Mouse (Mus musculus) ES-E14 (cell line): Measurements from ENCODE around the gene Olfr155. TPM values are rescaled to one million over a fixed set of nuclear protein-coding genes. Genes with fewer than 3 reads are reported as not detected.

Experiments used
- DNase-seq: peaks from one replicate; pipeline ENCODE4 v3.0.0-alpha.2; 2013; ENCODE audit warnings: low read depth, low spot score
- H3K27ac ChIP-seq: 2 replicates; pipeline ENCODE4 v1.5.1; 2012; ENCODE audit warnings: low read depth, mild to moderate bottlenecking, low read length, moderate library complexity, mixed read lengths; ENCODE audit not compliant: poor library complexity, insufficient read depth, severe bottlenecking
- H3K36me3 ChIP-seq: 2 replicates; pipeline ENCODE4 v1.6.1; 2012; ENCODE audit warnings: mild to moderate bottlenecking, low read length, moderate library complexity, mixed read lengths; ENCODE audit not compliant: control insufficient read depth, poor library complexity, insufficient read depth, severe bottlenecking
- H3K4me1 ChIP-seq, 2 experiments: fragments of 150-350 bp in 1 of 2; sonication (generic) in 1 of 2; 2 replicates each; pipeline ENCODE4 v1.6.1; 2012; ENCODE audit warnings: low read length in 2 of 2, mild to moderate bottlenecking in 1 of 2, mixed read lengths in 1 of 2; ENCODE audit not compliant: control insufficient read depth in 2 of 2, insufficient read depth in 2 of 2, poor library complexity in 1 of 2
- H3K4me3 ChIP-seq, 2 experiments: fragments of 150-350 bp in 1 of 2; sonication (generic) in 1 of 2; 2 replicates each; pipeline ENCODE4 v1.5.1; 2012; ENCODE audit warnings: low read length in 2 of 2, low read depth in 1 of 2, mild to moderate bottlenecking in 1 of 2, mixed read lengths in 1 of 2; ENCODE audit not compliant: insufficient read depth in 1 of 2, poor library complexity in 1 of 2, severe bottlenecking in 1 of 2
- H3K9ac ChIP-seq: 2 replicates; pipeline ENCODE4 v1.6.1; 2012; ENCODE audit warnings: low read depth, mild to moderate bottlenecking, low read length, mixed read lengths; ENCODE audit not compliant: poor library complexity, insufficient read depth, severe bottlenecking
- H3K9me3 ChIP-seq: fragments of 150-350 bp; sonication (generic); 2 replicates; pipeline ENCODE4 v1.6.1; 2012; ENCODE audit warnings: low read depth, mild to moderate bottlenecking, low read length; ENCODE audit not compliant: control insufficient read depth, insufficient read depth
- CHD2 ChIP-seq: IDR thresholded peaks from 2 replicates; pipeline ENCODE4 v1.6.1; 2014; ENCODE audit warnings: mild to moderate bottlenecking, low read depth, low read length, inconsistent platforms
- HCFC1 ChIP-seq: IDR thresholded peaks from 2 replicates; pipeline ENCODE4 v1.6.1; 2012; ENCODE audit warnings: low read length, inconsistent platforms, borderline replicate concordance; ENCODE audit not compliant: insufficient read depth
- MAFK ChIP-seq: IDR thresholded peaks from 2 replicates; pipeline ENCODE4 v1.6.1; 2014; ENCODE audit warnings: mild to moderate bottlenecking, low read depth, low read length, inconsistent platforms; ENCODE audit not compliant: insufficient read depth
- ZC3H11A ChIP-seq: IDR thresholded peaks from 2 replicates; pipeline ENCODE4 v1.6.1; 2012; ENCODE audit warnings: low read depth, mild to moderate bottlenecking, inconsistent platforms, low read length, borderline replicate concordance
- ZNF384 ChIP-seq: IDR thresholded peaks from 2 replicates; pipeline ENCODE4 v1.6.1; 2012; ENCODE audit warnings: low read depth, low read length, inconsistent platforms
- in situ Hi-C, 2 experiments: fragments of 600-800 bp; cut with MboI; formaldehyde crosslinking; loops; one replicate each; pipeline ENCODE4 v1.15.1; 2025; ENCODE audit warnings: low sequenced_read_pairs in 2 of 2, inconsistent platforms in 1 of 2; ENCODE audit not compliant: unreplicated experiment in 2 of 2
- total RNA-seq: library from RNA; depleted of rRNA; stranded (reverse); fragments of 300-350 nt; gene quantifications from 2 replicates; pipeline ENCODE4 v1.2.3, GENCODE M21; 2012

Gene Olfr155
- total RNA-seq, 1 experiment, result not detected

GRCm38 (mm10) chr4:43859886-43860285 is 8.5 kb downstream of the Olfr155 start:
- no peak for TF ChIP-seq ZNF384
- no peak for TF ChIP-seq HCFC1
- TF ChIP-seq ZC3H11A, result no peak
- no peak for TF ChIP-seq CHD2
- no peak for TF ChIP-seq MAFK

DNA sequence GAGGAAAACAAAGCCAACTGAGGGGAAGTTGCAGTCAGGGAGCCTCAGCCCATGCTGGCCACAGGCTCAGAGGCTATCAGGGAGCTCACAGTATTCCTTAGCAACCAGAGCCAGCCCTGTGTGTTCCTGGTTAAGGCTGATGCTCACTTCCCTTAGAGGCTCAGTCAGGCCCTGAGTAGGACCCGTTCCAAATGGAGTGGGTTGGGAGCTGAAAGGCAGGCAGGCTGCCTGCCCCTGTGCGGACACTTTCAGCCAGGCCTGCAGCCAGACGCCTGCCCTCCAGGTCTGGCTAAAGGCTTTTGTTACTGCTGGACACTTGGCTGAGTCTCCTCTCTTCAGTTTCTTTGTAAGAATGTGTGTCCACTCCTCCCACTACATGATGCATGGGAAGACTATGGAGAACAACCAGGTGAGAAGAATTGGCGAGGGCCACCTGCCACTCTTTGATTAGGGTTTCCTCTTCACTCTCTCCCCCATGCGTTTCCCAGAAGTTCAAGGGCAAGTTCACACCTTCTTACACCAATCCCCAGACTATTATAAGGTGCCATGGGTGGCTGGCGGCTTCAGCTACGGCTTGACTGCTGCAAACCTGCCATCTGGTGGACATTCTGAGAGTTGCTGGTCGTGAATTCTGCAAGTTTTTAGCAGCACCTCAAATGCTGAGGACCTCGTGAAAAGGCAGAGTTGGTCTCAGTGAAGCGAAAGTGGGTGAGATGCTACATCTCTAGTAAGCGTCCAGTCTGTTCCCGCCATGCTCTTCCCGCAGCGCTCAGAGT is 9.6 kb downstream of the Olfr155 start:
- TF ChIP-seq ZC3H11A, result peak; percentile 83
- no peak for TF ChIP-seq ZNF384
- DNase-seq, result peak; percentile 74
- Histone ChIP-seq H3K4me1 (no peaks in the 10 kb centered on the region), H3K9ac (no peak overlapping the region), H3K36me3 (no peaks in the 10 kb centered on the region), H3K27ac (no peak overlapping the region), H3K4me3 (no peak overlapping the region), H3K9me3 (no peaks in the 10 kb centered on the region)
- in situ Hi-C loops, result loop anchor here (25.0 kb wide), 1 partner anchor 124 kb away; the partner anchor contains the start of genes Hrct1 (in 2 of the 2) and Spaar (in 2 of the 2)

More at GRCm38 (mm10) chr4:43859886-43860285, 8.5 kb downstream of the Olfr155 start:
- no peak for DNase-seq
- Histone ChIP-seq H3K36me3 (no peaks in the 10 kb centered on the region), H3K4me1 (no peaks in the 10 kb centered on the region), H3K27ac (no peak overlapping the region), H3K9me3 (no peaks in the 10 kb centered on the region), H3K9ac (no peak overlapping the region), H3K4me3 (no peak overlapping the region)
- in situ Hi-C loops, result loop anchor here (25.0 kb wide), 1 partner anchor 123 kb away; the partner anchor contains the start of genes Hrct1 (in 2 of the 2) and Spaar (in 2 of the 2)

DNA sequence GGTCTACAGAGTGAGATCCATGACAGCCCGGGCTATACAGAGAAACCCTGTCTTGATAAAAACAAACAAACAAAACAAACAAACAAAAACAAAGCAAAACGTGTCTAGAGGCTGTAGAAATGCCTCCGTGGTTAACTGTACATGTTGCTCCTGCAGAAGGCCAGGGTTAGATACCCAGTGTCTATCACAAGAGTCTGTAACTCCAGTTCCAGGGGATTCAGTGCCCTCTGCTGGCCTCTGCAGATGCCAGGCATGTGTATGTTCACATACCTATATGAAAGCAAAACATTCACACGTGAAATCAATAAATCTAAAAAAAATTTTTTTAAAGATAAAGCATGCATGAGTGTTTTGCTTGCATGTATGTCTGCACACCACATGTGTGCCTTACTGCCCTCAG is 11.9 kb downstream of the Olfr155 start:
- Histone ChIP-seq H3K27ac (no peak overlapping the region), H3K36me3 (no peaks in the 10 kb centered on the region), H3K4me1 (no peaks in the 10 kb centered on the region), H3K9me3 (no peaks in the 10 kb centered on the region), H3K9ac (no peak overlapping the region), H3K4me3 (no peak overlapping the region)
- TF ChIP-seq ZC3H11A, result no peak
- no peak for TF ChIP-seq ZNF384
- TF ChIP-seq HCFC1, result no peak
- no peak for TF ChIP-seq MAFK
- no peak for TF ChIP-seq CHD2
- DNase-seq, result no peak
- in situ Hi-C loops, result loop anchor here (25.0 kb wide), 1 partner anchor 126 kb away; the partner anchor contains the start of genes Hrct1 (in 2 of the 2) and Spaar (in 2 of the 2)

GRCm38 (mm10) chr4:43869821-43870220 is 18.5 kb downstream of the Olfr155 start:
- no peaks in the 10 kb centered on the region for H3K9me3 ChIP-seq
- peaks cover 0 to under 1% of the 10 kb centered on the region in 2 experiments; a peak in 1 of 4 replicates for H3K4me1 ChIP-seq
- no peak overlapping the region for H3K27ac ChIP-seq
- TF ChIP-seq HCFC1 (no peak), MAFK (no peak), ZNF384 (no peak), CHD2 (no peak), ZC3H11A (no peak)
- H3K9ac ChIP-seq, result no peak overlapping the region
- DNase-seq, result no peak
- no peak overlapping the region for H3K4me3 ChIP-seq
- in situ Hi-C loops, result loop anchor here (25.0 kb wide), 1 partner anchor 133 kb away; the partner anchor contains the start of genes Hrct1 (in 2 of the 2) and Spaar (in 2 of the 2)
- no peaks in the 10 kb centered on the region for H3K36me3 ChIP-seq
